Mouse (Mus musculus) megakaryocyte, embryonic 14.5 days (primary cell): ENCODE measurements around the gene Defb11. TPM values are rescaled to one million over a fixed set of nuclear protein-coding genes. Genes with fewer than 3 reads are reported as not detected.

ENCODE experiments used
- polyA plus RNA-seq: library from polyadenylated mRNA; stranded (reverse); fragments of >175 nt; gene quantifications from 2 replicates; pipeline ENCODE4 v1.2.3, GENCODE M21; 2012; ENCODE audit warnings: low replicate concordance; ENCODE audit not compliant: insufficient read depth

The Defb11 gene
- polyA plus RNA-seq, 1 experiment: not detected

Other genes with a start within 250 kb of the Defb11 start
- not detected in 2 replicates for gene Defa34, start 240.6 kb downstream of the Defb11 start, polyA plus RNA-seq
- gene AY761184, start 202.8 kb downstream of the Defb11 start, polyA plus RNA-seq: not detected in 2 replicates
- not detected in 2 replicates for gene Defa24, start 171.9 kb downstream of the Defb11 start, polyA plus RNA-seq
- gene Defb50, start 82.9 kb downstream of the Defb11 start, polyA plus RNA-seq: not detected in 2 replicates
- not detected in 2 replicates for gene Defb2, start 66.5 kb downstream of the Defb11 start, polyA plus RNA-seq
- gene Defb10, start 47.5 kb downstream of the Defb11 start, polyA plus RNA-seq: not detected in 2 replicates
- gene Defb9, start 21.0 kb downstream of the Defb11 start, polyA plus RNA-seq: not detected in 2 replicates
- gene Defb15, start 26.3 kb upstream of the Defb11 start, polyA plus RNA-seq: not detected in 2 replicates
- gene Defb35, start 31.9 kb upstream of the Defb11 start, polyA plus RNA-seq: not detected in 2 replicates
- gene Defb13, start 40.4 kb upstream of the Defb11 start, polyA plus RNA-seq: not detected in 2 replicates
- not detected in 2 replicates for gene Fam90a1a, start 52.3 kb upstream of the Defb11 start, polyA plus RNA-seq
- gene Ccdc70, start 63.4 kb upstream of the Defb11 start, polyA plus RNA-seq: 4.5 TPM in 1 of 2 replicates, not detected in the other
- 0.08 TPM in 1 of 2 replicates, not detected in the other for gene Atp7b, start 153.9 kb upstream of the Defb11 start, polyA plus RNA-seq
- gene Alg11, start 154.3 kb upstream of the Defb11 start, polyA plus RNA-seq: 0.22 TPM in 1 of 2 replicates, not detected in the other
- gene Nek5, start 218.6 kb upstream of the Defb11 start, polyA plus RNA-seq: not detected in 2 replicates